Mouse (Mus musculus) T-helper 1 cell (primary cell): ENCODE data around the gene Pdf.
"Not testable (repeated sequence)": the region's sequence is repeated elsewhere in the genome, so short reads cannot be mapped to it uniquely, and the experiment has no call there.

Source experiments
- in situ Hi-C: fragments of 300-600 bp; cut with MboI, MseI; formaldehyde crosslinking; loops from one replicate; pipeline ENCODE4 v1.15.1; 2025; ENCODE audit warnings: high pct_unique_total_duplicates

Pdf gene

GRCm38 (mm10) chr8:107036626-107037025, 11.8 kb downstream of the Pdf start:
- in situ Hi-C loops: no loop called here

GRCm38 (mm10) chr8:107035641-107036040, 12.8 kb downstream of the Pdf start:
- in situ Hi-C loops: no loop called here

- in situ Hi-C loops: not testable (repeated sequence)
Observed at GRCm38 (mm10) chr8:107033609-107034008, 14.8 kb downstream of the Pdf start.

- in situ Hi-C loops: no loop called here
Observed at GRCm38 (mm10) chr8:107031577-107032090, 16.8 kb downstream of the Pdf start.

- in situ Hi-C loops: no loop called here
Observed at GRCm38 (mm10) chr8:107030650-107031576, 17.5 kb downstream of the Pdf start, which contains the start of gene Vps4a. TSS of gene Vps4a (plus strand) at chr8:107031222.

GRCm38 (mm10) chr8:107030058-107030457, 18.4 kb downstream of the Pdf start:
- in situ Hi-C loops: no loop called here

GRCm38 (mm10) chr8:107029310-107029709, 19.1 kb downstream of the Pdf start:
- in situ Hi-C loops: no loop called here

GRCm38 (mm10) chr8:107023479-107023878, 24.9 kb downstream of the Pdf start:
- in situ Hi-C loops: loop anchor here (25.0 kb wide), 1 partner anchor 311 kb away; no protein-coding TSS in a partner anchor

- in situ Hi-C loops: loop anchor here (25.0 kb wide), 1 partner anchor 303 kb away; no protein-coding TSS in a partner anchor
Observed at GRCm38 (mm10) chr8:107014915-107015314, 33.5 kb downstream of the Pdf start.

GRCm38 (mm10) chr8:107012666-107013065, 35.7 kb downstream of the Pdf start:
- in situ Hi-C loops: loop anchor here (25.0 kb wide), 1 partner anchor 300 kb away; no protein-coding TSS in a partner anchor

GRCm38 (mm10) chr8:107007795-107008194, 40.6 kb downstream of the Pdf start:
- in situ Hi-C loops: loop anchor here (25.0 kb wide), 1 partner anchor 295 kb away; no protein-coding TSS in a partner anchor

GRCm38 (mm10) chr8:107002532-107002931, 45.9 kb downstream of the Pdf start:
- in situ Hi-C loops: loop anchor here (5.0 to 25.0 kb wide), 2 partner anchors 75 to 290 kb away; no protein-coding TSS in a partner anchor

GRCm38 (mm10) chr8:106999068-106999467, 49.3 kb downstream of the Pdf start:
- in situ Hi-C loops: no loop called here

GRCm38 (mm10) chr8:106997416-106997815, 51.0 kb downstream of the Pdf start:
- in situ Hi-C loops: no loop called here

GRCm38 (mm10) chr8:106996339-106996738, 52.1 kb downstream of the Pdf start:
- in situ Hi-C loops: not testable (repeated sequence)
